Mouse (Mus musculus): ENCODE measurements around the gene Bloc1s3.
A peak's percentile ranks its signal among the peaks of the same experiment; 100 is the strongest.
"Not testable (repeated sequence)": the region's sequence is repeated elsewhere in the genome, so short reads cannot be mapped to it uniquely, and the experiment has no call there.

The Bloc1s3 gene

GRCm38 (mm10) chr7:19517652-19518365 lies 9.6 kb upstream of the Bloc1s3 start, which contains the start of gene Nkpd1:
TSS of gene Nkpd1 (plus strand) at chr7:19517838.
- DNase-seq (ENCODE audit: low spot score in 2 of 2), result no peak

DNA sequence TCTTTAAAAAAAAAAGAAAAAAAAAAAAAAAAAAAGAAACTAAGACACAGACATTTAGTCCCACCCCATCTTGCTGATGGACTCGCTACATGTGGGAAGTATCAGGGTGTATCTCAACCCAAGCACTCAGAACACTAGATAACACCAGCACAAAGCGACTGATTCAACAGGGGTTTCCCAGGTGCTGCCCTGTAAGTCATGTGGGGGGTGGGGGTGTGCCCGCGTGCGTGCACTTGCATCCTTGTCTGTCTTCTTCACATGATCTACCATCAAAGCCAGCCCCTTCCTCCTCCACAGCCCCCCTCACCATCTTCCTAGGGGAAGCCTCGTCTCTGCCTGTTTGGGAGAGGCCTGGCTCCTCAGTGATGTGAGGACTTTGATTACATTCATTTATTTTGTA lies 4.2 kb upstream of the Bloc1s3 start:
- no peak for DNase-seq (ENCODE audit: low spot score in 2 of 2)

DNA sequence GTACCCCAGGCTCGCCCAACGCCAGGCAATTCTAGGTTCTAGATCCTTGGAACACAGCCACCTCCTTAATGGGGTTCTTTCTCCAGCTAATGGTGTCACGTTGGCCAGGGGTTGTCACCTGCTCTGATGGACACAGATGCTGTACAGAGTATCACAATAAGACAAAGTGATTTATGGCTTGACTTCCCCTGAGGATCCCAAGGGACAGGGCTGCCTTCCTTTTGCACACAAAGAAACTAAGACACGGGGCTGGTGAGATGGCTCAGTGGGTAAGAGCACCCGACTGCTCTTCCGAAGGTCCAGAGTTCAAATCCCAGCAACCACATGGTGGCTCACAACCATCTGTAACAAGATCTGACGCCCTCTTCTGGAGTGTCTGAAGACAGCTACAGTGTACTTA lies 3.8 kb upstream of the Bloc1s3 start:
- not testable (repeated sequence) for DNase-seq (ENCODE audit: low spot score in 2 of 2)

DNA sequence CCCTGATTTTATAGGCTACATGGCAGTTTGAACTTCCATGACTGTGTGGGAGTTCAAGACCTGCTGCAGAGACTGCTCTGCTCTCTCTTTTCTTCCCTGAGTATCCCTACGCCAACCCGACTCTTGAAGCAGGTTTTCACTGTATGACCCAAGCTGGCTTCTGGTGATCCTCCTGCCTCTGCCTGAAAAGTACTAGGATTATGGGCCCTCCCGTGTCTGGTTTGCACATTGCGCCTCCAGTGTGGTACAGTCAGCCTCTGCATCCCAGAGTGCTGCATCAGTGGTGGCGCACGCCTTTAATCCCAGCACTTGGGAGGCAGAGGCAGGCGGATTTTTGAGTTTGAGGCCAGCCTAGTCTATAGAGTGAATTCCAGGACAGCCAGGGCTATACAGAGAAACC lies 1.6 kb upstream of the Bloc1s3 start:
- DNase-seq (ENCODE audit: low spot score in 2 of 2), result no peak

GRCm38 (mm10) chr7:19508924-19509568 lies 879 bp upstream of the Bloc1s3 start:
- no peak for DNase-seq (ENCODE audit: low spot score in 2 of 2)

- no peak for DNase-seq (ENCODE audit: low spot score in 2 of 2)
Measured at GRCm38 (mm10) chr7:19507612-19507981, 570 bp downstream of the Bloc1s3 start.

DNA sequence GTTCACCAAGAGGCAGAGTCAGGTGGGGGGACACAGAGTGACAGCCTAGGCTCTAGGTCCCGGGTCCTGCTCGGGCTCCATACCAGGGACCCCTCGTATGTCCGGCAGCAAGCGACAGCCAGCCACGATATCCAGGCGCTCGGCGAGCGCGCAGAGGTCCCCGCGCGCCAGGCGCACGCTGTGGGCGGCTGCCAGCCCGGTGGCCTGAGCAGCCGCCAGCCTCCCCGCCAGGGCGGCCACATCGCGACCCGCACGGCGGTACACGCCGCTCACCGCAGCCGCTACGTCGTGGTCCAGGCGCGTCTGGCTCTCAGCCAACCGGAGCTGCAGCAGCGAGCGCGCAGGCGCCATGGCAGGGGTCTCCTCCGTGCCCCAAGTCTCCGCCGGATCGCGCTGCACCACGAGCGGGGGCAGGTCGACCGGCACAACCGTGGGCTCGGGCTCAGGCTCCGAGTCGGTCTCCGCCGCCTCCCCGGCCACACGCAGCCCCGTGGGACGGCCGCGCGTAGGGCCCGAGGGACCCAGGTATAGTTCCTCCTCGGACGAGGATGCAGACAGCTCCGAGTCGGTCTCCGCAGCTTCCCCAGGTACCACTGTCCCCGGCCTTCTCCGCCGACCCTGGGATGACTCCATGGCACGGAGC lies 1.1 kb downstream of the Bloc1s3 start:
- DNase-seq (ENCODE audit: low spot score in 2 of 2), result no peak

DNA sequence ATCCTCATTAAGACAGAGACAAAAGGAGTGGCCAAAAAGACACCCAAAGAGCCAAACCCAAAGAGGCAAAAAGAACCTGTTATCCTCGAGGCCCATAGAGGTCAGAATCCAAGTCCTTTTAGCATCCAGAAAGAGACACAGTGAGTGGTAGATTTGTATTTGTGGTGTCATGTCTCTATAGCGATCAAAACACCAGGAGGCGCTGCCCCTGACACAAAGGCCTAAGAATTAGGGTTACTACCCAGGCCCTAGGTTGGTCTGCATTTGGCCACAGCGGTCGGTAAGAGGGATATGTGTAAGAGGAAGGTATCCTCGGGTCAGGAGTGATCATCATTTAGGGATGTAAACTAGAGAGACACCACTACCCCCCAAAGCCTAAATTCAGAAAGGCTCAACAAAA lies 1.8 kb downstream of the Bloc1s3 start:
- no peak for DNase-seq (ENCODE audit: low spot score in 2 of 2)

DNA sequence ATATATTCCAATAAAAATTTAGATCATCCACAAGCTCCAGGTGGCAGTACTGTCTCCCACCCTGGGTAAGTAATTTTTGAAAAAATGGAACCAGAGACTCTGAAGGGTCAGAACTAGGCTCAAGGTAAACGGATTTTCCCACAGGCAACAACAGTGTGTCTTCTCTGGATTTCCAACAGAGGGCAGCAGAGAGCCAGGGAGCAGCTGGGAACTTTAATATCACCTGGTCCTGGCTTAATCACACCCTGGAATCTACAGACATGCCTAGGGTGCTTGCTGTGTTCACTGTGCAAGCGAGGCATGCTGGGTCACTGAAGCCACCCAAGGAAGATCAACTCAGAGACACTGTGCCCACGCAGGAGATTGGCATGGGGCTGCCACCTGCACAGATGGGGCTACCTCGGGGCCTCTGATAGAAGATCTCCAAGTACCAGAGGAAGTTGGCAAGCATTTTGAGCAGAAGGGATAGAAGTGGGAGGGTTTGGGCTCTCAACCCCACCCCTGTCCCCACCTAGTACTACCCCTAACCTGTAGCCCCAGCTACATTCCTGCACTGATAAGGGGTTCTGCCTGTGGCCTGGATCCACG lies 4.6 kb downstream of the Bloc1s3 start:
- peak; percentile 45 to 57 for DNase-seq (ENCODE audit: low spot score in 2 of 2)

GRCm38 (mm10) chr7:19501658-19502057 lies 6.5 kb downstream of the Bloc1s3 start:
- no peak for DNase-seq (ENCODE audit: low spot score in 2 of 2)

GRCm38 (mm10) chr7:19500420-19501363 lies 7.5 kb downstream of the Bloc1s3 start:
- DNase-seq (ENCODE audit: low spot score in 2 of 2), result no peak

- no peak for DNase-seq (ENCODE audit: low spot score in 2 of 2)
Measured at GRCm38 (mm10) chr7:19498326-19498725, 9.8 kb downstream of the Bloc1s3 start.

DNA sequence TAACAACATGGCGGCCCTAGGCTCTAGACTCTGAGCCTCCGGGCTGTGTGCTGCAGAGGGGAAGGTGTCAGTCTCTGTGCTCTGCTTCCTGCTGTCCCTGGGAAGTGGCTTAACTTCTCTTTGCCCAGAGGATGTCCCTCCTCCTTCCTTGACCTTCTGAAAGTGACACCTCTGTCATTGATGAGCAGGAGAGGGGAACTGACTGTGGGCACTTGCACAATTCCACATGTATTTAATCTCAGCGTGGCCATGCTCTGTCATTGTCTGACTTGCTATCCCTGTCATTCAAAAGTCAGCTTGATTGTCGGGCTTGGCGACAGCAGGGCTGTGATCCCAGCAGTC lies 12.0 kb downstream of the Bloc1s3 start:
- no peak for DNase-seq (ENCODE audit: low spot score in 2 of 2)

GRCm38 (mm10) chr7:19495521-19496213 lies 12.5 kb downstream of the Bloc1s3 start:
- DNase-seq (ENCODE audit: low spot score in 2 of 2), result peak in 1 of 2 experiments; percentile 37

GRCm38 (mm10) chr7:19494751-19495474 lies 13.3 kb downstream of the Bloc1s3 start:
- DNase-seq (ENCODE audit: low spot score in 2 of 2), result no peak

DNA sequence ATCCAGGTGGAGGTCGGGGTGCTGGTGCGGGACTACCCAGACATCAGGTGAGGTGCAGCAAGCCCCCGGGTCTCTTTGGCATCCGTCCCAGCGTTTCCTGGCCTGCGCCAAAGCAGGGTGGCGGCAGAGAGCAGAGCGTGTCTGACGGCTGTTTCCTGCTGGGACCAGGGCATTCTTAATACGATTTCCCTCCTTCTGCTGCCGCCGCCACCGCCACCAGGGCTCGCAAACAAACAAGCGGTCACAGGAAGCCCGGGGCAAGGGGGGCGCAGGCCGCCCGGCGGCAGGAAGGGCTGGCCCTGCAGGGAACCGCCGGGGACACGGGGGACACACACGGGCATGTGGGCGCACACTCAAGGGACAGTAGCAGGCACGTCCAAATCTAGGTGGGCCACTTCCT lies 16.4 kb downstream of the Bloc1s3 start:
- peak in 1 of 2 experiments; percentile 22 for DNase-seq (ENCODE audit: low spot score in 2 of 2)

- no peak for DNase-seq (ENCODE audit: low spot score in 2 of 2)
Measured at GRCm38 (mm10) chr7:19489525-19489924, 18.6 kb downstream of the Bloc1s3 start.

DNA sequence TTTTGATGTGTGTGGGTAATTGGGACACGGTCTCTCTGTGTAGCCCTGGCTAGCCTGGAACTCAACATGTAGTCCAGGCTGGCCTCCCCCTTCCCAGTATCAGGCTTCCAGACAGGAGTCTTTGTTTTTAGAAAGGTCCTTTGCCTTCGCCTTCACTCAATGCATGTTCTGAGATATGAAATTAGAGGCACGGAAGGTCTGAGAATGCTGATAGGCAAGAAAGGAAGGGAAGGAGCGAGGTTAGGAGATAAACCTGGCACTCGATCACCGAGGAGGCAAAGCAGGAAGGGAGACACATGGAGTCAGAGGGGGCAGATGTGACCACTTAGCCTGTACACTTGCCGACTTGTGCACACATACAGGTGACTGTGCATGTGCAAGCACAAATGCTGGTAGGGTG lies 21.6 kb downstream of the Bloc1s3 start:
- DNase-seq (ENCODE audit: low spot score in 2 of 2), result no peak

- no peak for DNase-seq (ENCODE audit: low spot score in 2 of 2)
Measured at GRCm38 (mm10) chr7:19485488-19485887, 22.7 kb downstream of the Bloc1s3 start.

- no peak for DNase-seq (ENCODE audit: low spot score in 2 of 2)
Measured at GRCm38 (mm10) chr7:19483281-19483680, 24.9 kb downstream of the Bloc1s3 start.
